Mouse (Mus musculus) lung, embryonic 15.5 days (tissue): Measurements from ENCODE around the gene Kifc3. TPM values are rescaled to one million over a fixed set of nuclear protein-coding genes. Genes with fewer than 3 reads are reported as not detected.

Experiments
- ATAC-seq: fragments of 200-750 bp; cut with Nextera tagmentation; 2 replicates; pipeline ENCODE4 v1.8.0; 2017; ENCODE audit warnings: moderate number of reproducible peaks, borderline replicate concordance; ENCODE audit not compliant: low FRiP score, low TSS enrichment; ENCODE audit errors: extremely low read depth
- H3K27ac ChIP-seq: fragments of 300-500 bp; sonication (generic); 2 replicates; pipeline ENCODE4 v1.5.1; 2015; ENCODE audit warnings: moderate library complexity, mild to moderate bottlenecking, inconsistent platforms
- H3K27me3 ChIP-seq: fragments of 300-500 bp; sonication (generic); 2 replicates; pipeline ENCODE4 v1.6.1; 2015; ENCODE audit warnings: inconsistent platforms
- H3K36me3 ChIP-seq: fragments of 300-500 bp; sonication (generic); 2 replicates; pipeline ENCODE4 v1.6.1; 2015; ENCODE audit warnings: inconsistent platforms
- H3K4me1 ChIP-seq: fragments of 300-500 bp; sonication (generic); 2 replicates; pipeline ENCODE4 v1.6.1; 2015; ENCODE audit warnings: inconsistent platforms
- H3K4me2 ChIP-seq: fragments of 300-500 bp; sonication (generic); 2 replicates; pipeline ENCODE4 v1.6.1; 2015; ENCODE audit warnings: inconsistent platforms, mild to moderate bottlenecking, moderate library complexity
- H3K4me3 ChIP-seq: fragments of 300-500 bp; sonication (generic); 2 replicates; pipeline ENCODE4 v1.5.1; 2015; ENCODE audit warnings: mild to moderate bottlenecking, inconsistent platforms
- H3K9ac ChIP-seq: fragments of 300-500 bp; sonication (generic); 2 replicates; pipeline ENCODE4 v1.6.1; 2015; ENCODE audit warnings: inconsistent platforms
- H3K9me3 ChIP-seq: fragments of 300-500 bp; sonication (generic); 2 replicates; pipeline ENCODE4 v1.6.1; 2016; ENCODE audit warnings: inconsistent platforms
- WGBS: fragments of 180-500 bp; shearing (Covaris S2); methylation state at CpG from one replicate; pipeline ENCODE4 v1.1.7; 2015; 5-methylcytosine and 5-hydroxymethylcytosine counted together
- polyA plus RNA-seq: library from polyadenylated mRNA; unstranded; fragments of >200 nt; fragmentation: Nextera tagmentation; extraction: Ambion mirVana; gene quantifications from 2 replicates; pipeline ENCODE4 v1.2.1, GENCODE M21; 2015

Kifc3 gene
- polyA plus RNA-seq, 1 experiment from 2014 or later, result 27.0 TPM

GRCm38 (mm10) chr8:95154056-95154455 is 48.6 kb downstream of the Kifc3 start:
- ATAC-seq, result no peak
- Histone ChIP-seq H3K27ac (no peak overlapping the region), H3K4me1 (no peaks in the 10 kb centered on the region), H3K27me3 (no peaks in the 10 kb centered on the region), H3K4me2 (no peak overlapping the region), H3K9me3 (no peaks in the 10 kb centered on the region), H3K4me3 (no peak overlapping the region), H3K36me3 (no peaks in the 10 kb centered on the region), H3K9ac (no peak overlapping the region)
- WGBS, result 73% methylated on average over 4 of the region's 4 CpGs

GRCm38 (mm10) chr8:95150608-95151007 is 52.0 kb downstream of the Kifc3 start:
- no peak overlapping the region for H3K4me3 ChIP-seq
- H3K27ac ChIP-seq, result no peak overlapping the region
- H3K9me3 ChIP-seq, result no peaks in the 10 kb centered on the region
- WGBS, result 76% methylated on average over 3 of the region's 3 CpGs
- no peak overlapping the region for H3K9ac ChIP-seq
- no peaks in the 10 kb centered on the region for H3K36me3 ChIP-seq
- H3K27me3 ChIP-seq, result no peaks in the 10 kb centered on the region
- H3K4me2 ChIP-seq, result no peak overlapping the region
- ATAC-seq, result no peak
- no peaks in the 10 kb centered on the region for H3K4me1 ChIP-seq

GRCm38 (mm10) chr8:95149426-95149825 is 53.2 kb downstream of the Kifc3 start:
- H3K9me3 ChIP-seq, result no peaks in the 10 kb centered on the region
- no peak overlapping the region for H3K9ac ChIP-seq
- H3K4me2 ChIP-seq, result no peak overlapping the region
- no peak overlapping the region for H3K4me3 ChIP-seq
- no peaks in the 10 kb centered on the region for H3K36me3 ChIP-seq
- 33% methylated on average over 10 of the region's 10 CpGs for WGBS
- no peak for ATAC-seq
- peaks cover 9% of the 10 kb centered on the region for H3K4me1 ChIP-seq
- H3K27ac ChIP-seq, result no peak overlapping the region
- no peaks in the 10 kb centered on the region for H3K27me3 ChIP-seq

- no peak for ATAC-seq
- WGBS, result 86% methylated on average over 5 of the region's 5 CpGs
- no peaks in the 10 kb centered on the region for H3K9me3 ChIP-seq
- H3K4me1 ChIP-seq, result peaks cover 26% of the 10 kb centered on the region
- no peaks in the 10 kb centered on the region for H3K36me3 ChIP-seq
- H3K9ac ChIP-seq, result no peak overlapping the region
- no peak overlapping the region for H3K4me3 ChIP-seq
- no peaks in the 10 kb centered on the region for H3K27me3 ChIP-seq
- no peak overlapping the region for H3K27ac ChIP-seq
- no peak overlapping the region for H3K4me2 ChIP-seq
Measured at GRCm38 (mm10) chr8:95146846-95147245, 55.8 kb downstream of the Kifc3 start.

DNA sequence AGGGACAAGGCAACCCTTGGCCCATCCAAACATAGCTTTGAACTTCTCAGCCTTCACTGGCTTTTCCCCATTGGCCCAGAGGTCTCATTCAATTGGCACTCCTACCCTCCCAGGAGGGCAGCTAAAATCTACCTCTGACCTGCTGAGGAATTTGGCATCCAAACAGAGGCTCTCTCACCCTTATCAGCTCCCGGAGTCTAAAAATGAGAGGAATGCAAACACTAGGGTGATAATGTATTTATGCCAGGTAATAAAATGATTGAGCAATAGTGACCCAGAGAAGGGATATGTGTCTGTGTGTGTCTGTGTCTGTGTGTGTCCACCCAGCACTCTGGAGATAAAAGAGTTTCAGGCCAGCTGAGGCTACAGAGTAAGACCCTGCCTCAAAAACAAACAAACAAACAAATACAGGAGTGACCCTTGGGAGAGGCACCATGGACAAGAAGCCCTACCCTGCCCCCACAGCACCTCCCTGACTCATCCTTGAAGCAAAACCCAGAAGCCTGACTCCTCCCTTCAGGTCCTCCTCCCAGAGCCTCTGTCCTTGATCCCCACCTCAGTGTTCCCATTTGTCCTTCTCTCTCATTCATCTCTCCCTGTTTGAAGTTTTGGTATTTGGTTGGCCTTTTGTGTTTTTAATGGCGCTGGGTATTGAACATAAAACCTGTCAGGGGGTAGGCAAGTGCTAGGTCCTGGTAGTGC is 56.4 kb downstream of the Kifc3 start:
- ATAC-seq, result no peak
- WGBS, result 45% methylated on average over 2 of the region's 2 CpGs
- H3K9ac ChIP-seq, result no peak overlapping the region

GRCm38 (mm10) chr8:95144631-95145015 is 58.0 kb downstream of the Kifc3 start:
- Histone ChIP-seq H3K9ac (no peak overlapping the region), H3K4me3 (no peak overlapping the region), H3K27ac (peak overlapping the region; percentile 90), H3K4me1 (peaks cover 45% of the 10 kb centered on the region), H3K4me2 (no peak overlapping the region), H3K36me3 (no peaks in the 10 kb centered on the region), H3K9me3 (no peaks in the 10 kb centered on the region), H3K27me3 (no peaks in the 10 kb centered on the region)
- no peak for ATAC-seq
- 46% methylated on average over 2 of the region's 2 CpGs for WGBS

More for the DNA sequence above, 56.4 kb downstream of the Kifc3 start:
- Histone ChIP-seq H3K27ac (no peak overlapping the region), H3K27me3 (no peaks in the 10 kb centered on the region), H3K4me1 (peaks cover 33% of the 10 kb centered on the region), H3K4me2 (no peak overlapping the region), H3K36me3 (no peaks in the 10 kb centered on the region), H3K9me3 (no peaks in the 10 kb centered on the region), H3K4me3 (no peak overlapping the region)

DNA sequence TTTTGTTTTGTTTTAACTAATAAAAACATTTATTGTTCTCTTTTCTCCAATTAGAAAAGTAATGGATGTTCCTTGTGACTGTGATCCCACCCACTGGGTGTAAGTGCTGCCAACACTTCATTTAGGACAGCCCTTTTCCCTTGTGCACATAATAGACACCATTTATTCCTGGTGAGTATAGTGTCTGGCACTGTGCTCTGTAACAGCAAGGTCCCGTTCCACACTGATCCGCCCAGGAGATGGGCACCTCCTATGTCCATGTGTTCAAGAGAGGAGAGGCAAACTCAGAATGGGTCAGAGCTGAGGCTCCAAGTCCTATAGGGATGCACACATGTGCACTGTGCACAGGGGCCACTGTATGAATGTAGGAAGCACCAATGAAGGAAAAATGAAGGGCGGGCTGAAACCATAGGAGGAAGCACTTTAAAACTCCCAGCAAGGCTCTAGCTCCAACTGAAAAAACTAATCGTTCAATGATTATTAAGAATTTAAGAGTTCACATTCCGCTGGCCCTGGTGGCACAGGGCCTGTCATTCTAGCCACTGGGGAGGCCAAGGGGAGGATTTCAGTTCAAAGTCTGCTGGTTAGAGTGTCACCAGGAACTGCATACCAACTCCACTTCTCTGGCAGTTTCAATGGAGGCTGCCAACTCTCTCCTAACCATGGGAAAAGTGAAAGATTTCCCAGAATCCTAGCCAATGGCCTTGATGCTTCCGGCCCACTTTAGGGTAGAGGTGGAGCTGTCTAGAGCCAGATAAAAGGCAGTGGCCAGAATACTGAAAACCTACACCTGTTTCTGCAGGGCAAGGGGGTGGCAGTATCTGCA is 58.6 kb downstream of the Kifc3 start:
- no peak for ATAC-seq
- Histone ChIP-seq H3K27me3 (no peaks in the 10 kb centered on the region), H3K36me3 (no peaks in the 10 kb centered on the region), H3K9me3 (no peaks in the 10 kb centered on the region), H3K27ac (peak overlapping the region; percentile 90), H3K4me1 (peaks cover 49% of the 10 kb centered on the region), H3K4me3 (no peak overlapping the region), H3K9ac (no peak overlapping the region), H3K4me2 (no peak overlapping the region)
- 61% methylated on average over 6 of the region's 6 CpGs for WGBS

GRCm38 (mm10) chr8:95142985-95143804 is 59.4 kb downstream of the Kifc3 start:
- 0 out of 2 replicates have a peak overlapping the region, but pooled peaks have one; percentile 11 for H3K9ac ChIP-seq
- H3K4me2 ChIP-seq, result peak overlapping the region; percentile 69
- peak overlapping the region; percentile 90 for H3K27ac ChIP-seq
- H3K9me3 ChIP-seq, result no peaks in the 10 kb centered on the region
- no peak for ATAC-seq
- no peaks in the 10 kb centered on the region for H3K27me3 ChIP-seq
- peaks cover 57% of the 10 kb centered on the region for H3K4me1 ChIP-seq
- H3K36me3 ChIP-seq, result no peaks in the 10 kb centered on the region
- WGBS, result 18% methylated on average over 17 of the region's 17 CpGs
- H3K4me3 ChIP-seq, result peak overlapping the region; percentile 62

- WGBS, result under 1% methylated on average over 66 of the region's 66 CpGs
Measured at GRCm38 (mm10) chr8:95142075-95142831, 60.4 kb downstream of the Kifc3 start.

DNA sequence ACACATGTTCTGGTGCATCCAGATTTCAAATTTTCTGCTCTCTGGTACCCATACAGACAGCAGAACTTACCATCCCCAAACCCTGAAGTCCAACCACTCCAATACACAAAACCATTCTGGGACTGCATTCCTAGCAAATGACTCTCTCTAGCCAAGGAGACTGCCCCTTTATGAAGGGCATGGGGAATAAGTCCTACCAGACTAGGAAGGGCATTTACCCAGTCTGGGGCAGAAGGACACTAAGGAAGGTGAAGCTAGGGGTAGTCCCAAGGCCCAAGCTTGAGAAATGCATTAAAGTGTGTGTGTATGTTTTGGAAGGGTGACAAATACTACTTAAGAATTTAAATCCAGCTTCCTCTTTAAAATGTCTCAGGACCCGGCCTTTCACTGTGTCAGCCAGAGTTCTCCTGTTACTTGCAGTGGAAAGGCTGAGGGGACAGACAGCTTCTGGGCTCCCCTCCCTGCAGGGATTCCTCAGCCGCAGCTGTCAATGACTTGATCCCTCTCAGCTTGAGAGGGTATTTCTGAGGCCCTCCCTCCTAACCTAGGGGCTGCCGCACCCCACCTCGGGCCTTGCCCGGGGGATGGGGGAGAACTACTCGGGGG is 61.0 kb downstream of the Kifc3 start:
- no peaks in the 10 kb centered on the region for H3K27me3 ChIP-seq
- peak; percentile 25 for ATAC-seq
- 1% methylated on average over 6 of the region's 6 CpGs for WGBS
- H3K4me2 ChIP-seq, result peak overlapping the region; percentile 69
- H3K4me3 ChIP-seq, result peak overlapping the region; percentile 62
- no peaks in the 10 kb centered on the region for H3K36me3 ChIP-seq
- H3K4me1 ChIP-seq, result peaks cover 68% of the 10 kb centered on the region
- peak overlapping the region; percentile 90 for H3K27ac ChIP-seq
- H3K9me3 ChIP-seq, result no peaks in the 10 kb centered on the region
- peak overlapping the region; percentile 66 for H3K9ac ChIP-seq

More at GRCm38 (mm10) chr8:95142075-95142831, 60.4 kb downstream of the Kifc3 start:
- Histone ChIP-seq H3K27me3 (no peaks in the 10 kb centered on the region), H3K9me3 (no peaks in the 10 kb centered on the region), H3K4me2 (peak overlapping the region; percentile 69), H3K4me1 (peaks cover 66% of the 10 kb centered on the region), H3K4me3 (peak overlapping the region; percentile 62), H3K9ac (peak overlapping the region; percentile 66), H3K27ac (peak overlapping the region; percentile 90), H3K36me3 (no peaks in the 10 kb centered on the region)
- ATAC-seq, result peak; percentile 50

- Histone ChIP-seq H3K27me3 (no peaks in the 10 kb centered on the region), H3K4me1 (peaks cover 68% of the 10 kb centered on the region), H3K4me3 (no peak overlapping the region), H3K4me2 (peak overlapping the region; percentile 69), H3K9ac (no peak overlapping the region), H3K9me3 (no peaks in the 10 kb centered on the region), H3K27ac (peak overlapping the region; percentile 90; the same call in 1 of the 2 replicates), H3K36me3 (no peaks in the 10 kb centered on the region)
- WGBS, result 55% methylated on average over 1 of the region's 1 CpGs
- ATAC-seq, result no peak
Measured at GRCm38 (mm10) chr8:95141026-95141425, 61.6 kb downstream of the Kifc3 start.
